In genomic region chrX:36743503-36744101, GRCm38 (mm10) we compare ENCODE assay signal across 8 mouse cellular contexts. TPM values are rescaled to one million over a fixed set of nuclear protein-coding genes. Genes with fewer than 3 reads are reported as not detected.
DNase-seq lines count a peak whose midpoint lies in the region; ATAC-seq and TF ChIP-seq lines count a peak whose summit lies in the region.

Gene Slc25a43 (plus strand): TSS chrX:36743659.

- H3K9me3 ChIP-seq in lung, embryonic 14.5 days (ENCODE audit: low read depth, low read length) = no peaks in the 10 kb centered on the region

- H3K4me2 ChIP-seq in lung, embryonic 14.5 days = peak within 1 kb of the TSS; percentile 70

- peak within 1 kb of the TSS; percentile 58 for H3K9ac ChIP-seq in lung, embryonic 14.5 days

- no peaks in the 10 kb centered on the region for H3K36me3 ChIP-seq in lung, embryonic 14.5 days (ENCODE audit: insufficient read depth)

- intact Hi-C loops in gastrocnemius, postnatal 14 days (cut with DNase I; ENCODE audit: low total_unique reads) = no loop called here

- peak within 1 kb of the TSS; percentile 37 for H3K4me3 ChIP-seq in lung, embryonic 14.5 days (ENCODE audit: low read depth, low read length)

- no peaks in the 10 kb centered on the region for H3K27me3 ChIP-seq in lung, embryonic 14.5 days (ENCODE audit: insufficient read depth, low read length)

- no peak for TF ChIP-seq CTCF in lung, embryonic 14.5 days (IDR thresholded peaks at IDR 0.05; ENCODE audit: low read depth)

- H3K27ac ChIP-seq in lung, embryonic 14.5 days (ENCODE audit: low read depth) = no peak within 1 kb of the TSS

- no peaks in the 10 kb centered on the region for H3K4me1 ChIP-seq in lung, embryonic 14.5 days (ENCODE audit: insufficient read depth)

- no peak for ATAC-seq in cerebellum, adult (ENCODE audit: insufficient number of reproducible peaks, low FRiP score, low TSS enrichment)
- peak; percentile 57; the same call in 1 of the 2 replicates for ATAC-seq in lung, embryonic 14.5 days (ENCODE audit: insufficient read depth)

- peak; percentile 23 for DNase-seq in cerebellum, postnatal 10 days
- DNase-seq in adrenal gland, postnatal 10 days = peak; percentile 43
- peak; percentile 9 for DNase-seq in gastrocnemius, postnatal 14 days
- peak; percentile 13 for DNase-seq in kidney, adult 11 months
- DNase-seq in lung, embryonic 14.5 days = peak; percentile 12
- DNase-seq in retina, embryonic 14.5 days (ENCODE audit: low spot score) = peak; percentile 29
- no peak for DNase-seq in frontal cortex, postnatal 36 days (ENCODE audit: low spot score in 2 of 2)

- 15% methylated on average over 36 of the region's 36 CpGs for WGBS in lung, embryonic 14.5 days

RNA-seq across cellular contexts. Expression of gene Slc25a43, which starts in this region (rescaled TPM):
- total RNA-seq in adrenal gland, postnatal 10 days (2021) = 1 to 10 TPM; 1.3 to 2.0 TPM
- under 1 TPM in 1 of 2 experiments, not detected in 1; 0.25 TPM for total RNA-seq in gastrocnemius, postnatal 14 days (2021)
- polyA plus RNA-seq in lung, embryonic 14.5 days (2014; fragmentation: Nextera tagmentation; extraction: Ambion mirVana) = 0.92 and 1.5 TPM in 2 replicates

Comparison
In these comparisons a context has a peak if more than half of its experiments do, and no peak if none do; other contexts are left out.
1. Peak in DNase-seq in gastrocnemius, postnatal 14 days; RNA of the gene not detected or under 1 TPM.
2. DNase-seq: peak in cerebellum, postnatal 10 days (2 of 2), adrenal gland, postnatal 10 days (single experiment), kidney, adult 11 months (single experiment), lung, embryonic 14.5 days (single experiment) and retina, embryonic 14.5 days (single experiment); none in frontal cortex, postnatal 36 days (0 of 2).